Mouse (Mus musculus) erythroblast, embryonic 14.5 days (primary cell): ENCODE data around the gene Rad50. TPM values are rescaled to one million over a fixed set of nuclear protein-coding genes. Genes with fewer than 3 reads are reported as not detected.

Experiments used
- H3K27me3 ChIP-seq: 2 replicates; pipeline ENCODE4 v1.6.1; 2012; ENCODE audit warnings: inconsistent platforms; ENCODE audit not compliant: control insufficient read depth
- H3K36me3 ChIP-seq: 2 replicates; pipeline ENCODE4 v1.6.1; 2012; ENCODE audit warnings: mild to moderate bottlenecking, inconsistent platforms; ENCODE audit not compliant: control insufficient read depth
- H3K4me1 ChIP-seq: 2 replicates; pipeline ENCODE4 v1.6.1; 2012; ENCODE audit warnings: inconsistent platforms; ENCODE audit not compliant: control insufficient read depth
- H3K4me3 ChIP-seq: replicated peaks from 2 replicates; pipeline ENCODE3; 2012; ENCODE audit warnings: moderate library complexity, mild to moderate bottlenecking, inconsistent platforms
- H3K9me3 ChIP-seq: 2 replicates; pipeline ENCODE4 v1.6.1; 2012; ENCODE audit warnings: low read length, inconsistent platforms, mixed read lengths; ENCODE audit not compliant: control insufficient read depth
- GATA1 ChIP-seq: IDR thresholded peaks from 2 replicates; pipeline ENCODE4 v1.6.1; 2012; ENCODE audit warnings: low read length, inconsistent platforms, mixed read lengths
- TAL1 ChIP-seq: IDR thresholded peaks from 3 replicates; pipeline ENCODE4 v1.6.1; 2012; ENCODE audit warnings: low read length, inconsistent platforms, mixed read lengths
- polyA plus RNA-seq: library from polyadenylated mRNA; stranded (reverse); fragments of >175 nt; gene quantifications from 2 replicates; pipeline ENCODE4 v1.2.3, GENCODE M21; 2012

Gene Rad50
- polyA plus RNA-seq: 0.41 and 0.46 TPM in 2 replicates

DNA sequence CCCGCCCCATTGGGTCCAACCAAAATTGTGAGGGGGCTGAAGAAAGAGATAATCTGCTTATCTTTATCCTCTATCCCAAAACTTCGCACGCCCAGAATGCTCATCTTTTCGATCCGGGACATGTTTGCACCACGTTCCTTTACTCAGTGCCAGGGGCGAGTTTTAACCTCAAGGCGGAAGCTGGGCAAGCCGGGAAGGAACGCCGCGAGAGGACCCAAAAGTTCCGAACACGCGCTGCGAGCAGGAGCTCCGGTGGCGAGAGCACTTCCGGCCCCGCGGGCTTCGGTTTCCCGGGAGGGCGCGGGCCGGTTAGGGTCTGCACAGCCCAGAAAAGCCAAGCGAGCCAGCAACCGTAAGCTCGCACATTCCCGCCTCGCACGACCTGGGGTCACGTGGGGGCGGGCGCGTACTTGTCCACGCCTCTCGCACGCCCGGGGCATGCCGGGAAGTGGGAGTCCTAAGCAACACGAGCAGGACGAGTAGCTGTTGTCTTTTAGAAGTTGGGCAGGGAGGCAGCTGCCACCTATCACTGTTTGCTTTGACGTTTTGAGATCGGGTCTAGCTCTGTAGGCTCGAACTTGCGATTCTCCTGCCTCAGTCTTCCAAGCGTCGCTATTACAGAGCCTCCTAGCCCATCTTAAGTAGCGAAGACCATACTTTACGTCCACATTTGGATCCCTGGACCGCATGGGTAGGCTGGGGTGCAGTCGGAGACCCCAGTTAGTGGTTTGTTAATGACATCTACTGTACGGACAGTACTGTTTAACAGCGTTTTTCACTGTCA, at the start of gene Rad50:
TSS of gene Rad50 (minus strand) at position 386 of the 784 bp plus-strand sequence.
- no peak for TF ChIP-seq TAL1
- TF ChIP-seq GATA1: no peak
- Histone ChIP-seq H3K27me3 (no peaks in the 10 kb centered on the region), H3K9me3 (no peaks in the 10 kb centered on the region), H3K36me3 (peaks cover 23% of the 10 kb centered on the region), H3K4me1 (peaks cover 38% of the 10 kb centered on the region), H3K4me3 (peak within 1 kb of the TSS; percentile 78)

DNA sequence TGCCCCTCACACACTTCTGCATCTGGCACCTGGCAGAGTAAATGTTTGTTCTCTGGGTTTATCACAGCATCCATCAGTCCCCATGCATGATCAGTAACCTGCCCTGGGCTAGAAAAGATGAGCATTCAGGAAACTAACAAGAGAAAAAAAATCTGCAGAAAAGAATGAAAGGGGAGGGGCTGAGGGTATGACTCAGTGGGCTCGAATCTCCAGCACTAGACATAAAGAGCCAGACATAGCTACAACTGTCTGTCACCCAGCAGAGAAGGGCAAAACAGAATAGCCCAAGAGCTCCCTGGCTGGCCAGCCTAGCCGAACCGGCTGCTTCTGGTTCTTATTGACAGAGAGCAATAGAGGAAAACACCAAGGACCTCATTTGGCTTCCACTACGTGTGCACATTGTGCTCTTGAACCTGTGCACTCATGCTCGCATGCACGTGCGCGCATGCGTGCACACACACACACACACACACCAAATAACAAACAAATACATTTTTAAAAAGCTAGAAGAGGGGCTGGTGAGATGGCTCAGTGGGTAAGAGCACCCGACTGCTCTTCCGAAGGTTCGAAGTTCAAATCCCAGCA, 48.0 kb upstream of the Rad50 start:
- Histone ChIP-seq H3K36me3 (no peaks in the 10 kb centered on the region), H3K4me3 (no peak overlapping the region), H3K27me3 (no peaks in the 10 kb centered on the region; the same call in 1 of the 2 replicates), H3K4me1 (0 out of 2 replicates have a peak, but pooled peaks cover 2% of the 10 kb centered on the region), H3K9me3 (no peaks in the 10 kb centered on the region)
- no peak for TF ChIP-seq GATA1
- TF ChIP-seq TAL1: no peak

DNA sequence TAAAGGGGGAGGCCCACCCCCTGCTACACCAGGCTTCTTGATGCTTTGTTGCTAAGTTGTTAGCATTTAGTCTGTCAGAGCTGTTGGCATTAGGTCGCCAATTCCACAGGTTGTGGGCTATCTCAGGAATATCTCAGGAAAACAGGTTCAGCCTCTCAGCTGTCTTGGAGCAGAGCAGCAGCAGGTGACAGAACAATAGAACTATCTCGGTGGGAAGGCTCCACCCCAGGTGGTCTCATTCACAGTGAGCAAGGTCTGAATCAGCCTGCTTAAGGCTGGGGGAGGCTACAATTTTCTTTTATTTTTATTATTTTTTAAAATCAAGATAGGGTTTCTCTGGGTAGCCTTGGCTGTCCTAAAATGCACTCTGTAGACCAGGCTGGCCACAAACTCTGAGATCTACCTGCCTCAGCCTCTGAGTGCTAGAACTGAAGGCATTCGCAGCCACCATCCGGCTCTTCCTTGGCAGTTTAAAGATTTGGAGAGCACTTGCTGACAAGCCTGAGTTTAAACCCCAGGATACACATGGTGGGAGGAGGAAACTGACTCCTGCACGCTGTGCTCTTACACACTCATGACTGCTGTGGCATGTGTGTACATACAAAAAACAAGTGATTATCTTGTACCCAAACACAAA, 42.7 kb upstream of the Rad50 start:
- TF ChIP-seq GATA1 (no peak), TAL1 (no peak)
- no peak overlapping the region for H3K4me3 ChIP-seq
- H3K27me3 ChIP-seq: no peaks in the 10 kb centered on the region
- no peaks in the 10 kb centered on the region for H3K36me3 ChIP-seq
- no peaks in the 10 kb centered on the region for H3K4me1 ChIP-seq
- H3K9me3 ChIP-seq: no peaks in the 10 kb centered on the region

DNA sequence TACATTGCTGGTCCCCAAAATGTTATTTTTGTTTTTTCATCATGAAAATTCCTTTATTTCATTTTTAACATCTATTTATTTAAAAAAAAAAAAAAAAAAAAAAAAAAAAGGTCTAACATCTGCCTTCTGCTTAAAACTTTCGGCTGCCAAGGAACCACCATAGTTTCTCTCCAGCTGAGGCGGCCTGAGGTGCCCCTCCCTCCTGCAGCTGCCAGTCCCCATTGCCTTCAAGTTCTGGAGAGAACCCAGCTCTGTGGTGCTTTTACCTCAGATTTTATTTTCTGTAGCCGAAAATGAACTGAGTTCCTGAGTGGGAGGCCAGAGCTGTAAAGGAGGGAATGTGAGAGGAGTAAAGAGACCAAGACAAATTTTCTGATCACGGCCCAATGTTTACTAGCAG, 42.2 kb upstream of the Rad50 start:
- TF ChIP-seq TAL1 (no peak), GATA1 (no peak)
- H3K4me1 ChIP-seq: no peaks in the 10 kb centered on the region
- no peaks in the 10 kb centered on the region for H3K27me3 ChIP-seq
- H3K36me3 ChIP-seq: no peaks in the 10 kb centered on the region
- no peak overlapping the region for H3K4me3 ChIP-seq
- H3K9me3 ChIP-seq: no peaks in the 10 kb centered on the region

DNA sequence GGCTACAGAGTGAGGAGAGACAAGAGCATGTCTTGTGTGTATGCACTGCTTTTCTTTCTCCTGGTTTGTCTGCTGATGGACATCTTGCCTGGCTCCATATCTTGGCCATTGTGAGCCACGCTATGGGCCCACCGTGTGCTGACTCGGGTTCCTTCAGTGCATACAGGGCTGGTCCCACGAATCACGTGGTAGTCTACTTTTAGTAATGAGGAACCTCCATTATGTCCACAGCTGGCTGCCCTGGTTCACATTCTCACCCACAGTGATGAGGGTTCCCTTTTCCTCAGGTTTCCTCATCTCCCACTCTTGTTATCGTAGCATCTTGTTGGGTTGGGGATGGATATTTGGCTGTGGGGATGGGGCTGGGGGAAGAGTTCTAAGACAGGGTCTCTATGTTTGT, 41.5 kb upstream of the Rad50 start:
- Histone ChIP-seq H3K27me3 (no peaks in the 10 kb centered on the region), H3K4me1 (no peaks in the 10 kb centered on the region), H3K4me3 (no peak overlapping the region), H3K36me3 (no peaks in the 10 kb centered on the region), H3K9me3 (no peaks in the 10 kb centered on the region)
- no peak for TF ChIP-seq TAL1
- no peak for TF ChIP-seq GATA1

DNA sequence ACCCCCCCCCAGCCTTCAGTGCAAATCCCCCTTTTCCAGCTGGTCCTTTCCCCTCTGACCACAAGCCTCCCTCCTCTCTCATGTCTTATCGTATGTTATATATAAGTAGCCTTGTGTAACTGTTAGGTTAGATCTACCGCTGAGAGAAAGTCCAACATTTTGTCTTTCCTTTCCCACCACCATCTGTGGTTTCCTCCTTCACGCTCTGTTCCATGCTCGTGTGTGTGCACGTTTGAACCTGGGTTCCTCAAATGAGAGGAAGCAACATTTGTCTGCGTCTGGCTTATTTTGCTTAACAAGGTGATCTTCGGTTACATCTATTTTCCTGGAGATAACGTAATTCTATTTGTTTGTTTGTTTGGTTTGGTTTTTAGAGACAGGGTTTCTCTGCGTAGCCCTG, 40.9 kb upstream of the Rad50 start:
- no peaks in the 10 kb centered on the region for H3K27me3 ChIP-seq
- H3K9me3 ChIP-seq: no peaks in the 10 kb centered on the region
- no peaks in the 10 kb centered on the region for H3K4me1 ChIP-seq
- TF ChIP-seq TAL1: no peak
- no peaks in the 10 kb centered on the region for H3K36me3 ChIP-seq
- no peak overlapping the region for H3K4me3 ChIP-seq

DNA sequence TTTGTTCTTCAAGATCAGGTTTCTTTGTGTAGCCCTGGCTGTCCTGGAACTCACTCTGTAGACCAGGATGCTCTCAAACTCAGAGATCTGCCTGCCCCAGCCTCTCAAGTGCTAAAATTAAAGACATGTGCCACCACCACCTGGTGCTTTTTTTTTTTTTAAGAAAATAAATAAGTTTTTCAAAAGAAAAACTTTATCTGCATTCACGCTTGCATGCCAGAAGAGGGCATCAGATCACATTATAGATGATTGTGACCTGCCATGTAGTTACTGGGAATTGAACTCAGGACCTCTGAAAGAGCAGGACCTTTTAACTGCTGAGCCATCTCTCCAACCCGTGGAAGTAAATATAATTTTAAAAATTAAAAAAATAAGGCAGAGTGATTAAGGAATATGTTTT, 38.1 kb upstream of the Rad50 start:
- Histone ChIP-seq H3K27me3 (peaks cover 3% of the 10 kb centered on the region; the same call in 1 of the 2 replicates), H3K4me3 (no peak overlapping the region), H3K36me3 (no peaks in the 10 kb centered on the region), H3K4me1 (no peaks in the 10 kb centered on the region), H3K9me3 (no peaks in the 10 kb centered on the region)
- TF ChIP-seq GATA1 (no peak), TAL1 (no peak)

DNA sequence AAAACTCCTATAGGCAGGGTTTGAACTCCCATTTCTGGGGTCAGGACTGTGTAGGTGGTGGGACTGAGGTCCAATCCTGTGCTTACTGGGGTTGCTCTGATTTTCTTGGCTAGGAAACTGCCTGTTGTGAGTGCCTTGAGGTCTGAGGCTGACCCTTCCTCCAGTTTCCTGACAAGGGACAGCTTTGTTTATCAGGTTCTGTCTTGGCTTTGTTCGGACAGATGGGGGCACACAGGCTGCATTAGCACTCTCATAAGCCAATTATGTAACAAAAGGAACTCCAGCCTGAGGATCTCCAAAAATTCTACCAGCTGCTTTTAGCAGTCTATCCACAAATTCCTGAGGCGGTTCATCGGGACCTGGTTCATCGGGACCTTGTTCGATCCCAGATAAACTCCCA, 35.2 kb upstream of the Rad50 start:
- TF ChIP-seq TAL1: no peak
- no peaks in the 10 kb centered on the region for H3K36me3 ChIP-seq
- peaks cover 2% of the 10 kb centered on the region; the same call in 1 of the 2 replicates for H3K4me1 ChIP-seq
- no peaks in the 10 kb centered on the region for H3K9me3 ChIP-seq
- H3K4me3 ChIP-seq: no peak overlapping the region
- peaks cover 3% of the 10 kb centered on the region; the same call in 1 of the 2 replicates for H3K27me3 ChIP-seq

DNA sequence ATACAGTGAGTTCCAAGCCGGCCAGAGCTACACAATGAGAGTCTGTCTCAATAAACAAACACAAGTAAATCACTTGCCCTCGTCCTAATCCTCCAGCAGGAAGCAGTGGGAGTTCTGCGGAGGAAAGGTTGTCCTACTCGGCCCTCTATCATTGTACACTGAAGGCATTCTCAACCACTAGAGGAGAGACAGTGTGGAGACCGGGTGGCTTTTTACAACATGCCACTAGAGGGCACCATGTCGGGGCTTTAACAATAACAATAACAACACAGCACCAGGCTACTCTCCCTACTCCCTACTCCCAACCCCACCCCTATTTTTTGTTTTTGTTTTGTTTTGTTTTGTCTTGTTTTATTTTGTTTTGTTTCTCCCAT, 30.4 kb upstream of the Rad50 start:
- TF ChIP-seq GATA1 (no peak), TAL1 (no peak)
- Histone ChIP-seq H3K36me3 (no peaks in the 10 kb centered on the region), H3K4me1 (peaks cover 14% of the 10 kb centered on the region), H3K27me3 (peaks cover 3% of the 10 kb centered on the region; the same call in 1 of the 2 replicates), H3K9me3 (no peaks in the 10 kb centered on the region), H3K4me3 (no peak overlapping the region)
